Mouse (Mus musculus) hindbrain, embryonic 16.5 days (tissue): ENCODE results near the gene Snapc4. TPM values are rescaled to one million over a fixed set of nuclear protein-coding genes. Genes with fewer than 3 reads are reported as not detected.

Source experiments
- ATAC-seq: fragments of 200-750 bp; cut with Nextera tagmentation; 2 replicates; pipeline ENCODE4 v1.8.0; 2017; ENCODE audit warnings: moderate TSS enrichment, moderate library complexity
- H3K27ac ChIP-seq: fragments of 300-500 bp; sonication (generic); 2 replicates; pipeline ENCODE4 v1.5.1; 2014; ENCODE audit warnings: low read depth, mild to moderate bottlenecking, control low read depth, low read length, moderate library complexity
- H3K27me3 ChIP-seq: fragments of 300-500 bp; sonication (generic); replicated peaks from 2 replicates; pipeline ENCODE4 v1.6.1; 2014; ENCODE audit warnings: low read length; ENCODE audit not compliant: control insufficient read depth, insufficient read depth
- H3K36me3 ChIP-seq: fragments of 300-500 bp; sonication (generic); 2 replicates; pipeline ENCODE4 v1.6.1; 2014; ENCODE audit warnings: mild to moderate bottlenecking, low read length, moderate library complexity, mixed read lengths; ENCODE audit not compliant: control insufficient read depth, insufficient read depth
- H3K4me1 ChIP-seq: fragments of 300-500 bp; sonication (generic); 2 replicates; pipeline ENCODE4 v1.6.1; 2014; ENCODE audit warnings: low read depth, low read length; ENCODE audit not compliant: control insufficient read depth, insufficient read depth
- H3K4me2 ChIP-seq: fragments of 300-500 bp; sonication (generic); 2 replicates; pipeline ENCODE4 v1.6.1; 2014; ENCODE audit warnings: mild to moderate bottlenecking, low read length, control low read depth, moderate library complexity
- H3K4me3 ChIP-seq: fragments of 300-500 bp; sonication (generic); 2 replicates; pipeline ENCODE4 v1.5.1; 2014; ENCODE audit warnings: mild to moderate bottlenecking, low read length, control low read depth, moderate library complexity
- H3K9ac ChIP-seq: fragments of 300-500 bp; sonication (generic); 2 replicates; pipeline ENCODE4 v1.6.1; 2014; ENCODE audit warnings: low read depth, mild to moderate bottlenecking, control low read depth, low read length, moderate library complexity
- H3K9me3 ChIP-seq: fragments of 300-500 bp; sonication (generic); 2 replicates; pipeline ENCODE4 v1.6.1; 2014; ENCODE audit warnings: mild to moderate bottlenecking, low read length, moderate library complexity; ENCODE audit not compliant: control insufficient read depth
- WGBS: fragments of 180-500 bp; shearing (Covaris S2); extraction: QIAGEN DNeasy Blood & Tissue Kit; methylation state at CpG from one replicate; pipeline ENCODE4 v1.1.7; 2014; 5-methylcytosine and 5-hydroxymethylcytosine counted together
- polyA plus RNA-seq: library from polyadenylated mRNA; unstranded; fragments of >200 nt; fragmentation: Nextera tagmentation; extraction: Ambion mirVana; gene quantifications from 2 replicates; pipeline ENCODE4 v1.2.1, GENCODE M21; 2015

Snapc4 gene
- polyA plus RNA-seq, 1 experiment from 2014 or later, result 29.1 TPM

GRCm38 (mm10) chr2:26353066-26353980 lies 27.1 kb downstream of the Snapc4 start:
- no peaks in the 10 kb centered on the region for H3K9me3 ChIP-seq
- peaks cover 19% of the 10 kb centered on the region for H3K4me1 ChIP-seq
- peak overlapping the region; percentile 87 for H3K9ac ChIP-seq
- no peak overlapping the region for H3K27ac ChIP-seq
- H3K4me3 ChIP-seq, result peak overlapping the region; percentile 88
- WGBS, result 88% methylated on average over 11 of the region's 11 CpGs
- H3K27me3 ChIP-seq, result no peaks in the 10 kb centered on the region
- ATAC-seq, result no peak
- peak overlapping the region; percentile 96 for H3K4me2 ChIP-seq
- peaks cover 13% of the 10 kb centered on the region for H3K36me3 ChIP-seq

GRCm38 (mm10) chr2:26352291-26352910 lies 28.1 kb downstream of the Snapc4 start:
- peak overlapping the region; percentile 89 for H3K27ac ChIP-seq
- H3K9ac ChIP-seq, result peak overlapping the region; percentile 87
- peak overlapping the region; percentile 96 for H3K4me2 ChIP-seq
- H3K27me3 ChIP-seq, result no peaks in the 10 kb centered on the region
- H3K4me3 ChIP-seq, result peak overlapping the region; percentile 88
- peaks cover 13% of the 10 kb centered on the region for H3K36me3 ChIP-seq
- H3K9me3 ChIP-seq, result no peaks in the 10 kb centered on the region
- peaks cover 19% of the 10 kb centered on the region for H3K4me1 ChIP-seq
- 2% methylated on average over 36 of the region's 36 CpGs for WGBS
- ATAC-seq, result peak; percentile 40

GRCm38 (mm10) chr2:26351358-26352290 lies 28.8 kb downstream of the Snapc4 start, which contains the start of gene Dnlz:
Dnlz (minus strand) TSS chr2:26352110.
- H3K4me1 ChIP-seq, result peaks cover 19% of the 10 kb centered on the region
- WGBS, result 2% methylated on average over 61 of the region's 62 CpGs
- peak within 1 kb of the TSS; percentile 92 for H3K9ac ChIP-seq
- H3K4me2 ChIP-seq, result peak within 1 kb of the TSS; percentile 96
- peak within 1 kb of the TSS; percentile 88 for H3K4me3 ChIP-seq
- peaks cover 19% of the 10 kb centered on the region for H3K36me3 ChIP-seq
- no peaks in the 10 kb centered on the region for H3K27me3 ChIP-seq
- peak within 1 kb of the TSS; percentile 89 for H3K27ac ChIP-seq
- no peaks in the 10 kb centered on the region for H3K9me3 ChIP-seq
- peak; percentile 85 for ATAC-seq

DNA sequence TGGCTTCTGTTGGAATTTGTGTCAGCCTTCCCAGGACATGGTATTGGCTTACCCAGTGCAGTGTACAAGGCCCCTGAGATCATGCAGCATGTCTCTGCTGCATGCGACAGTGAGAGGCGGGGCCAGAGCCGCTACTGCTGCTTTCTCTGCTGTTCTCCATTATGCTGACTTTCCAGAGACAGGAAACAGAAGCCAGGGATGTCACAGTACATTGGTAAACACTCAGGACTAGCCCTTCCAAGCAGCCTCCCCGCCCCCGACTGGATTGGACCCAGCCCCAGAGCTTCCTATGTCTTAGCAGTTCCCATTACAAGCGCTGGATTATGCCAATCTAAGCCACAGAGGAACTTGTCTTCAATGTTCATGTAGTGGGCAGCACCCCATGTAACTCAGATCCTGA lies 32.2 kb downstream of the Snapc4 start:
- Histone ChIP-seq H3K36me3 (peaks cover 48% of the 10 kb centered on the region), H3K9ac (no peak overlapping the region), H3K4me3 (no peak overlapping the region), H3K27me3 (no peaks in the 10 kb centered on the region), H3K4me2 (no peak overlapping the region), H3K9me3 (no peaks in the 10 kb centered on the region), H3K27ac (no peak overlapping the region), H3K4me1 (peaks cover 15% of the 10 kb centered on the region)
- no peak for ATAC-seq
- 74% methylated on average over 6 of the region's 6 CpGs for WGBS

DNA sequence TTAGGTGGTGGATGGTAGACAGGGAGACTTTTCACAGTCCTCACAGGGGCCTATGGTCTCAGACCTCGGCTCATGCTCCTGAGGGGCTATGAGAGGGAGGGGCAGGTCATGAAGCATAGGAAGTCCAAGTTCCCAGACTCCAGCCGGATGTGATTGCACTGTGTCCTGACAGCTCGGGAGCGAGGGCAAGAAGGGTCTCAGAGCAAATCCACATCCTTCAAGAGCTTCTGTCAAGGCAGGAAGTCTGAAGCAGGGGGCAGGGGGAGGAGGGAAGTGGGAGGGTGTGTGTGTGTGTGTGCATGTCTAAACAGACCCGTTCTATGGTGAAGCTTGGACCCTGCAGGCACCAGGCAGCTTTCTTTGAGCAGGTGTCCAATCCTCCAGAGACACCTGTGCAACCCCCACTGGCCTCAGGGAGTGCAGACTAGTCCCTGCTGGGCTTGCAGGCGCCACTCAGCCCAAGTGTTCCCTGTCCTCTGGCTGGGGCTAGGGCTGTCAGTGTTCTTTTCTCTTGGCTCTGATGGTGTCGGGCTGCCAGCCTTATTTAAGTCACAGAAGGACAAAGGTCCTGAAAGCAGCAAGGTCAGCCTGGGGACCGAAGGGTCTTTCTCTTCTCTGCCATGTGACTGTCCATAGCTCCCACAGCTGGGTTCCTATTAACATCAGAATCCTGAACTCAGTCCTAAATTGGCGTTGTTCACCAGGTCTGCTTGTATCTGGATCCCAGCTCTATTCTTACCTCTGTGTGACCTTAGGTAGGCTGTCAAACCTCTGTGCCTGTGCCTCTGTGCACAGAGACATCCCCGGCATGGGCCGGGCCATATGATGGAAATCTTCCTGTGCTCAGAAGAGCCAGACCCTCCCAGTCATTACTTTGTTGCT lies 37.6 kb downstream of the Snapc4 start:
- Histone ChIP-seq H3K9ac (no peak overlapping the region; the same call in 1 of the 2 replicates), H3K9me3 (no peaks in the 10 kb centered on the region), H3K4me1 (peaks cover 6% of the 10 kb centered on the region), H3K4me2 (no peak overlapping the region), H3K36me3 (peaks cover 57% of the 10 kb centered on the region), H3K27me3 (no peaks in the 10 kb centered on the region), H3K27ac (no peak overlapping the region), H3K4me3 (no peak overlapping the region)
- 68% methylated on average over 11 of the region's 11 CpGs for WGBS
- no peak for ATAC-seq

GRCm38 (mm10) chr2:26342044-26342443 lies 38.4 kb downstream of the Snapc4 start:
- 0 out of 2 replicates have a peak, but pooled peaks have one; percentile 9 for ATAC-seq
- H3K4me3 ChIP-seq, result no peak overlapping the region
- H3K4me2 ChIP-seq, result no peak overlapping the region
- H3K27ac ChIP-seq, result no peak overlapping the region; the same call in 1 of the 2 replicates
- peaks cover 6% of the 10 kb centered on the region for H3K4me1 ChIP-seq
- H3K36me3 ChIP-seq, result peaks cover 55% of the 10 kb centered on the region
- H3K27me3 ChIP-seq, result no peaks in the 10 kb centered on the region
- H3K9me3 ChIP-seq, result no peaks in the 10 kb centered on the region
- WGBS, result 71% methylated on average over 10 of the region's 10 CpGs
- H3K9ac ChIP-seq, result no peak overlapping the region

DNA sequence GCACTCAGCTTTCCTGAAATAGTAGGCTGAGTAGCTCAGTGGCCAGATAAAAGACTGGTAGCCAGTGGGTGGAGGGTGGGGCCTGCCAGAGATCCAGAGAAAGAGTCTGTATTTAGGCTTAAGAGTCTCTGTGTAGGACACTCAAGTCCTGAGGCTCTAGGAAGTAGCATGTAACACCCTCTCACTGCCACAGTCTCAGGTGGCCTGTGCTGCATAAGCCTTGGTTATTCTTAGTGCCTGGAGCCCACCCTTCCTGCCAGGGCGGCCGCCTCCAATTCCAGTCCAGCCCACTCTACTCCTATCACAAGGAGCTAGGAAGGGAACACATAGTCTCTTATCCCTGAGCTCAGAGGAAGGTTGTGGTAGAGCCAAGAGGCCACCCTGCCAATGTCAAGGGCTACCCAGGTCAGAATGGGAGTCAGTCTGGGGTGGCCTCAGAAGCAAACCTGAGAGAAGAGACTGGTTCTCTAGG lies 38.9 kb downstream of the Snapc4 start:
- Histone ChIP-seq H3K4me1 (peaks cover 6% of the 10 kb centered on the region), H3K4me2 (no peak overlapping the region), H3K4me3 (no peak overlapping the region), H3K9me3 (no peaks in the 10 kb centered on the region), H3K27me3 (no peaks in the 10 kb centered on the region), H3K27ac (peak overlapping the region; percentile 42; the same call in 1 of the 2 replicates), H3K36me3 (peaks cover 50% of the 10 kb centered on the region), H3K9ac (no peak overlapping the region)
- no peak for ATAC-seq
- 88% methylated on average over 2 of the region's 2 CpGs for WGBS

DNA sequence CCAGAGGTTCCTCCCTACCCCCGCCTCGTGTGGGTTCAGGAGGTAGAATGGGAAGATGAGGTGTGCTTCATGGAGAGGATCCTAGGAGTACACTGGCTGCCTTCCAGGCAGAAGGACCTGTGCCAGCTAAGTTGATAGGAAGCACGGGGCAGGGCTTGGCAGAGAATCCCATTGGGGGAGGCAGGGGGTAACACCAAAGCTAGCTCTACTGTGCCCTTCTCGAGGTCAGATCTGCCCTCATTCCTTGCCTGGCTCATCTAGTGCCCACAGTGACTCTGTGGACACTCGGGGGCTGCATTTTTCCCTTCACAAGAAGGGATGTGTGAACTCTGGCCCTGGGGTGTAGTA lies 41.3 kb downstream of the Snapc4 start:
- ATAC-seq, result peak; percentile 31; the same call in 1 of the 2 replicates
- Histone ChIP-seq H3K9me3 (no peaks in the 10 kb centered on the region), H3K4me3 (no peak overlapping the region), H3K4me2 (no peak overlapping the region), H3K36me3 (peaks cover 28% of the 10 kb centered on the region), H3K27me3 (no peaks in the 10 kb centered on the region), H3K4me1 (peaks cover 6% of the 10 kb centered on the region), H3K27ac (no peak overlapping the region), H3K9ac (no peak overlapping the region)
- 78% methylated on average over 5 of the region's 5 CpGs for WGBS
